Mouse (Mus musculus) adrenal gland, postnatal 10 days (tissue): ENCODE measurements at regions not wholly inside any gene's neighbourhood (a gene's known extent, or its start where the extent isn't known, plus 50 kb on each side); places are given as distances from the start of the nearest gene placed in this dataset.

ENCODE experiments used
- DNase-seq: peaks from one replicate; pipeline ENCODE4 v3.0.0; 2021; ENCODE audit warnings: mixed read lengths

DNA sequence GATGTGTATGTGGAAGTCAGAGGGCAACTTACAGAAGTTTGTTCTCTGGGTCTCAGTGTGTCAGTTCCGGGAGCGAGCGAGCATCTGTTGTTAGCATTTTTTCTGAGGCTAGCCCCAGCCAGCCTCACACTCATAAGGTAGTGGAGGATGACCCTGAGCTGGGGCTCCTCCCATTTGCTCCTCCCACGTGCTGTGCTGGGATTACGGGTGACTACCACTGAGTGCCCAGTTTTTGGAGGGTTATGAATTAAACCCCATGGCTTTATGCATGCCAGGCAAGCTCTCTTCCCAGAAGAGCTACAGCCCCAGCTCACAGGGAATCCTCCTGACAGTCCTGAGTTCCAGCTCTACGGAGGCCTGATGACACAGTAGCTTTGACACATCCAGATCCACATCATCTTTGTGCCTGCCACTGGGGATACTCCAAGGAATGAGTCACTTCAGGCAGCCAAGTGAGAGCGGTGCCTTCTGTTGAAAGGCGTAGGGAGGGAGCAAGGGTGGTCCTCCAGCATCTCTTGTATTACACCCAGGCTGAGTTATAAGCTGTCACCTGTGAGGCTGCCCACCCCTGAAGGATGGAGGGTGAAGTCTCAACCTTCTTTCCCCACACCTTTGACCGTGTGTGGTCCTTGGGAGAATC is 97.8 kb upstream of the Parp11 start:
- no peak for DNase-seq

GRCm38 (mm10) chr6:127349479-127350110 is 97.0 kb upstream of the Parp11 start:
- DNase-seq, result no peak

DNA sequence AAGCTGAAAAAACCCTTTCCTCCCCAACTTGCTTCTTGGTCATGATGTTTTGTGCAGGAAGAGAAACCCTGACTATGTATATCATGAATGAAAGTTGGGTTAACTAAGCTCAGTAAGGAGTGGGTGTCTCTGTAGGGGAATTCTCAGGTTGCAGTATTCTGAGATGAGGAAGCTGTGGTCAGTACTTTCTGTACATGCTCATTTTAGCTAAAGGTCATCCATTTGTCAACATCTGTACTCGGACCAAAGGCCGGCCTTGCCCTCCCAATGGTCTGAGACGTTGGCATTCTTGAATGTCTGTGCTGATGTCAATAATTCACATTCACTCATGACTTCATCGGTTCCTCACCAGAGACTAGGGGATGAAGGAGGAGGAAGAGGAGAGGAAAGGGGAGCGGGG is 94.9 kb upstream of the Parp11 start:
- DNase-seq, result no peak

GRCm38 (mm10) chr6:127355112-127355511 is 91.5 kb upstream of the Parp11 start:
- no peak for DNase-seq

DNA sequence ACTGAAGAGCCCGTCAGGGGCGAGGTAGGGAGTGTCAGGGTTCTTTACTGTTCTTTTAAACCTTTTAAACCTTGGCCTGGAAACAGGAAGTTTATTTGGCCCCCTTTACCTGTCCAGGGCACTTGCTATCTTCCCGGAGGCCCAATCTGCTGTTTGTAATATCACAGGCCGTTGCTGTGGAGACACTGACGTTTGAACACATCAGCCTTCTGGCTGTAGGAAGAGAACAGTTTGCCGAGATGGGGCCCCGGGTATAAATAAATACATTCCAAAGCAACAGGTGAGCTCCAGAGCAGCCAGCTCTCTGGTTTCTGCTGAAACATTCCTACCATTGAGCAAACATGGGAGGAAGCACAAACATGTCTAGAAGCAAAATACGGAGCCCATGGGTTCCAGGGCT is 90.2 kb upstream of the Parp11 start:
- DNase-seq, result no peak

GRCm38 (mm10) chr6:127358805-127359204 is 87.8 kb upstream of the Parp11 start:
- DNase-seq, result no peak

GRCm38 (mm10) chr6:127359391-127359874 is 87.2 kb upstream of the Parp11 start:
- DNase-seq, result peak; percentile 86

- DNase-seq, result no peak
Measured at GRCm38 (mm10) chr6:127362166-127362565, 84.5 kb upstream of the Parp11 start.

- no peak for DNase-seq
Measured at GRCm38 (mm10) chr6:127362966-127363752, 83.5 kb upstream of the Parp11 start.

DNA sequence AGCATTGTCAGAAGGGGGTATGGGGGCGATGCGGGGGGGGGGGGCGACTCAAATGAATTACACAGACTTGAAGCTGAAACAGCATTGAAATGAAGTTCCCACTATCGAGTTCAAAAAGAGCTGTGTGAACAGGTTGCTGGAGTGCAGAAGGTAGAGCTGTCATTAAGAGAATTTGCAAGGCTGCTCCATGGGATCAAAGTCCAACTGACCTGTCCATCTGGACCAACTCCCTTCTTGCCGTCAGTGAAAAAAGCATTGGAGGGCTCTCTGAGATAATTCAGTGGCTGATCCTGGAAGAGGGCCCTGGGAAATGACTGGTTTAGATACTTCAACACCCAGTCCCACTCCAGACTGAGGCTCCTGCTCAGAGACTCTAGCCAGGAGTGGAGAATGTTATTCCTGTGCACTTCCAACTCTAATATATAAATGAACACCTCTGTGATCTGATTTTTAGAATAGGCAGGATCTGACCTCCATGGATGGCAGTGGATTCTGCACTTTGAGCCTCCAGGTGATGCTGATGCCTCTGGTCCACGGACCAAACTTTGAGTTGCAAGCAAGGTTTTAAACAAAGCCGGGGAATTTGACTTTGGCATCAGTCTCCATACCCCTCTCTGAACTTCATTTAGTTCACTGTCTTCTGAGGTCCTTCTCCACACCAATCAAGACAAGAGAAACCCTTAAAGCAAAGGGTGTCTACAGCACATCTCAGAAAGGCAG is 82.6 kb upstream of the Parp11 start:
- no peak for DNase-seq

DNA sequence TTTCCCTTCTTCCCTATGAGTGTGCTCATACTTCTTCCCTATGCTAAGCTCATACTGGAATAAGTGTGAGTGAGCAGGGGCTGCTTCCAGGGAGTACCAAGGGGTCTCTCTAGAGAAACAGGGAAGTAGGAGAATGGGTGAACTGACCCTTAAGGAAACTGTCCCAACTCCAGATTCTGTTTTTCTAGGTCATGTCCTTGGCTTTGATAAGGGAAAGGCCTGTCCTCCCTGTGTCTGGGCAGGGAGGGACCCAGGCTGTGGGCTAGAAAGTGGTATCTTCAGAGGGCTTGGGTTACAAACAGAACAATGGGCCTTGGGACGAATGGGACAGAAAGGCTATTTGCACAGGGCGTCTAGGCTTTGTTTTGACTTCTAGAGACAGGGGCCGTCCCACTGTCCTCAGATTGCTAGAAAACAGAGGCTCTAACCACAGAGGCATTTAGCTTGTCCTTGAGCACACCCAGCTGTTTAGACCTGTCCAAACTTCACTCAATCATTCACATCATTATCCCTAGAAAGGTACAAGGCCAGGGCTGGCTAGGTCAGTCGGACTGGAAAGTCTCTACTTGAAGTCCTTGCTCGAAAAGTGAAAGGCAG is 82.0 kb upstream of the Parp11 start:
- no peak for DNase-seq

DNA sequence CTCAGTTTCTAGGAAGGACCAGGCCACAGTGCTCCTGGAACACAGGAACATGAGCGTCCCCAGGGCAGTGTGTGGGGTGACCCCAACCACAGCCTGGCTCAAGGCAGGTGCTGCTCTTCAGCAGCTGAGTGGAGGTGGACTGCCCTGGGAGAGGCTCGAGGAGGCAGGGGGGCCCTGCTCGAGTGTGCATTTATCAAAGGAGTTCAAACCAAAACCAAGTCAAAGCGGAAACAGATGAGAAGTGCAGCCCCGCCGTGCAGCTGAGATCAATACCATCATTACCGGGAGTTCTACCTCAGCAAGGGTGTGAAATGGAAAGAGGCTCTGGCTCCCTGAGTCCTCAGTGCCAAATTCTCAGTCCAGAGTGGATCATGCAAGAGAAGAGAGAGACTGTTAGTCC is 81.4 kb upstream of the Parp11 start:
- DNase-seq, result no peak

- DNase-seq, result no peak
Measured at GRCm38 (mm10) chr6:127365651-127366050, 81.0 kb upstream of the Parp11 start.

- no peak for DNase-seq
Measured at GRCm38 (mm10) chr6:127373052-127373451, 73.6 kb upstream of the Parp11 start.

DNA sequence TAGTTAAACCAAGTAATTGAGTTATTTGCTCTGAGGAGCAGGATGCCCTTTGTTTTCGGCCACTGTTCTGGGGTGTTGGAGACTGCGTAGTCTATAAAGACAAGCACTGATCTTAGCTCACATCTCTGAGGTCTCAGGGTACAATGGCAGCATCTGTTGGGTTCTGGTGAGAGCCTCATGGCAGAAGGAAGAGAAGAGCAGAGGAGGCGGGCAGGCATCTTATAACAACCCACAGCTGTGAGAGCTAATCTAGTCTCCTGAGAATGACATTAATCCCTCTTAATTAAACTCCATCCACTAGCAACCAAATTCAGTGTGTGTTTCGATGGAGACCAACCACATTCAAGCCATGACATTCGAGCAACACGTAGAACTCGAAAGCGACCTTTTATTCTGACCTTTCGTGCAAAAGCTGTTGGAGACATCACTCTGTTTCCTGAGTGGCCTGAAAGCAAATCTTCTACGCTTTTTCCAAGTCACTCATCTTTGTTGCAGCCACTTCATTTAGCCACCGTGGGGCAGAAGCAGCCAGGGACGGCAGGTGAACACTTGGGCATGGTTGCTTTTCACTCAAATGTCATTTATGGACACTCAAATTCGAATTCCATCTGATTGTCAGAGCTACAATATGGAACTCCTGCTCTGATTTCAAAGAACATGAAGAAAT is 72.7 kb upstream of the Parp11 start:
- no peak for DNase-seq

DNA sequence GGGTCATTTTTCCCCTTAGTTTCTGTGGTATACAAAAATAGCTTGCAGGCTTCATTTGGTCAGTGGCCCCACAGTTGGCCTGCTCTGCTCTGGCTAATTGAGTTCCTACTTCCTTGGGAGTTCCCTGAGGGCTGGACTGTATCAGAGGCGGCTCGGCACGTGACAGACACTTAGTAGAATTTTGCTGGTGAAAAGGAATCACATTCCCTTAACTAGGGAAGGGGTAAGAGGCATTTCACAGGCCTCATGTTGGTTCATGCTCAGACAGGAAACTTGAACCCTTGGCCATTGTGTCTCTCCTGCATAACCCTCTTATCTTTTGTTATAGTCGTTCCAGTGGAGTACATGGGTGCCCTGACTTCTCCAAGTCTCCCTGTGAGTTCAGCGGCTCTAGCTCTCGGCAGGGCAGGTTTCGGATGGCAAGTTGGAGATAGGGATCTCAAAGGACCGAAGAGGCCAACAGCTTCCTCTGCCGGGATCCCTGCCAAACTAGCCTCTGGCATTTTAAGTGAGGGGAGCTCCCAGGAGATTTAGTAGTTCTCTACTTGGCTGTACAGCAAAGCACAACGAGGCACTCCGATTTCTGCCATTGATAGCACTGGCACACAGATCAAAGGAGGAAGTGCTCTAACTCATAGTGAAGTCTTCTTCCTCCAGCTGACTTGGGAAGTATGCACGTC is 72.0 kb upstream of the Parp11 start:
- DNase-seq, result peak; percentile 75

DNA sequence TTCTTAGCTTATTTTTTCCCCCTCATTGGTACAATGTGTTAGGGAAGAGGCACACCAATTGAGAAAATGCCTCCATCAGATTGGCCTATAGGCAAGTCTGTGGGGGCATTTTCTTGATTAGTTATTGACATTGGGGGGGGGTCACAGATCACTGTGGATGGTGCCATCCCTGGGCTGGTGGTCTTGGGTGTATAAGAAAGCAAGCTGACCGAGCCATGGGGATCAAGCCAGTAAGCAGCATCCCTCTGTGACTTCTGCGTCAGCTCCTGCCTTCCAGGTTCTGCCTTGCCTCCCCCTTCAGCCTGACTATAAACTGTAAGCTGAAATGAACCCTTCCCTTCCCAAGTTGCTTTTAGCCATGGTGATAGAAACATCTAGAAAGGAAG is 71.5 kb upstream of the Parp11 start:
- DNase-seq, result no peak

GRCm38 (mm10) chr6:127375711-127376199 is 70.9 kb upstream of the Parp11 start:
- DNase-seq, result no peak

DNA sequence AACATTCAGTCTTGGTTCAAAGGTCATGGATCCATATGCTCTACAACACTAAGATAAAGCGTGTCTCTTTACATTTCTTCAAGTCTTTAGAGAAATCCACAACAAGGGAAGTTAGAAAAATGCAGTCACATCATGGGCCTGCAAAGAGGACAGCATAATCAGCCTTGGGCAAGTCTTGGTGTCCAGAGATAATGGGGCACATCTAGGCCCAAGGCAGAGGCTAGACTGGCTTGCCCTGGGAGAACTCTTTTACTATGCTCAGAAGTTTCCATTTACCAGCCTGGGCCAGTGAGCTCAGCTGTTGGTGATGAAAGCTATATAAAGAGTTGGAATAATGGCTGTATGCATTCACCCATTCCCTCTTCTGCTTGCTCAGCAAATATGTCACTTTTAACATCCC is 67.9 kb upstream of the Parp11 start:
- DNase-seq, result no peak

GRCm38 (mm10) chr6:127379511-127379910 is 67.1 kb upstream of the Parp11 start:
- peak; percentile 53 for DNase-seq
